Mouse (Mus musculus): ENCODE results near the gene Myocd.

The Myocd gene

DNA sequence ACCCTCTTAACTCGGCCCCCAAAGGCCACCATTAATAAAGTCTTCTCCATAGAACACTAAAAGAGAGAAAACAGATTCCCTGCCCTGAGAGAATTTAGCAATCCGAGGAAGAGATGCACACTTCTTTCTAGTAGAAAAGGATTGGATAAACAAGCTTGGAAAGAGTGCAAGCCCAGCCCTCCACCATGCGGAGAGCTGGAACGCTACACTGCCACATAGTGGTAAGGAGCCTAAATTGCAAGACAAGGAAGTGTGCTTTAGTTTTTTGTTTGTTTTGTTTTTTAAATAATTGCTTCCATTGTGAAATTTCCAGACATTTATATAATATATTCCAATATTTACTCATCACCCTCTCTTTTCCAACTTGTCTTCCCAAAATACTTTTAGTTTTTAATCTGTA, 140.7 kb downstream of the Myocd start:
- no peak for TF ChIP-seq GATA4 (IDR thresholded peaks at IDR 0.05; ENCODE audit: insufficient replicate concordance, low read length)

GRCm38 (mm10) chr11:65128666-65129065, 141.1 kb downstream of the Myocd start:
- no peak for TF ChIP-seq GATA4 (IDR thresholded peaks at IDR 0.05; ENCODE audit: insufficient replicate concordance, low read length)

DNA sequence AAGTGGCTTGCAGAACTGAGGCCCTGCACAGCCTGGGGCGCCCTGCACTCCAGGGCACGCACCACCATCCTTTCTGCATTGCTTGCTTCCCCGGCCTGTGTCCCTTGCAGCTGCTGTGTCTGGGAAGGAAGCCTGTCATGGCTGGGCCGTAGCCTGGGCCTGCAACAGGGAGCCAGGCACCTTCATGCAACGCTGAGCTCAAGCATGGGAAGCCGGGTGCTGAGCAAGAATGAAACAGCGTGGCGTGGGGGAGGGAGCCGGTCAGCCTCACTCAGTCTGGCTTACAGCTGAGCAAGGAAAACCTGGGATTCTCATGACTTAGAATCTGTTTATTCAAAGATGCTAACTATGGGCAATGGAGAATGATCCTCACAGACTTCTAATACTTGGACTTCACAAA, 143.2 kb downstream of the Myocd start:
- TF ChIP-seq GATA4 (IDR thresholded peaks at IDR 0.05; ENCODE audit: insufficient replicate concordance, low read length) = no peak
